Mouse (Mus musculus): ENCODE results near the gene Mrpl10.

Gene Mrpl10

GRCm38 (mm10) chr11:97041022-97041899, at the start of gene Mrpl10, which contains the start of gene Lrrc46:
Gene Mrpl10, plus strand, starts transcription at chr11:97041560.
Gene Lrrc46, minus strand, starts transcription at chr11:97041407.
- DNase-seq (ENCODE audit: low read depth, low spot score) = peak; percentile 96

GRCm38 (mm10) chr11:96992722-96993311, 48.5 kb upstream of the Mrpl10 start:
- DNase-seq (ENCODE audit: low read depth, low spot score) = peak; percentile 69

- no peak for DNase-seq (ENCODE audit: low read depth, low spot score)
Measured at GRCm38 (mm10) chr11:96995031-96995430, 46.3 kb upstream of the Mrpl10 start.

GRCm38 (mm10) chr11:96995836-96996772, 45.3 kb upstream of the Mrpl10 start:
- DNase-seq (ENCODE audit: low read depth, low spot score) = peak; percentile 40

GRCm38 (mm10) chr11:96996773-96997379, 44.5 kb upstream of the Mrpl10 start:
- no peak for DNase-seq (ENCODE audit: low read depth, low spot score)

GRCm38 (mm10) chr11:96997380-96997956, 43.9 kb upstream of the Mrpl10 start:
- DNase-seq (ENCODE audit: low read depth, low spot score) = peak; percentile 56

- no peak for DNase-seq (ENCODE audit: low read depth, low spot score)
Measured at GRCm38 (mm10) chr11:97003170-97003569, 38.2 kb upstream of the Mrpl10 start.

GRCm38 (mm10) chr11:97007093-97007794, 34.1 kb upstream of the Mrpl10 start:
- DNase-seq (ENCODE audit: low read depth, low spot score) = no peak

- DNase-seq (ENCODE audit: low read depth, low spot score) = no peak
Measured at GRCm38 (mm10) chr11:97009198-97009790, 32.1 kb upstream of the Mrpl10 start.

GRCm38 (mm10) chr11:97013121-97013670, 28.2 kb upstream of the Mrpl10 start, which contains the start of gene Sp6:
Gene Sp6, plus strand, starts transcription at chr11:97013394.
- DNase-seq (ENCODE audit: low read depth, low spot score) = no peak

- DNase-seq (ENCODE audit: low read depth, low spot score) = no peak
Measured at GRCm38 (mm10) chr11:97017696-97018582, 23.4 kb upstream of the Mrpl10 start.

- DNase-seq (ENCODE audit: low read depth, low spot score) = no peak
Measured at GRCm38 (mm10) chr11:97018583-97019344, 22.6 kb upstream of the Mrpl10 start.

- no peak for DNase-seq (ENCODE audit: low read depth, low spot score)
Measured at GRCm38 (mm10) chr11:97019345-97019708, 22.0 kb upstream of the Mrpl10 start.

GRCm38 (mm10) chr11:97021121-97021765, 20.1 kb upstream of the Mrpl10 start:
- no peak for DNase-seq (ENCODE audit: low read depth, low spot score)

- DNase-seq (ENCODE audit: low read depth, low spot score) = peak; percentile 92
Measured at GRCm38 (mm10) chr11:97021873-97022484, 19.4 kb upstream of the Mrpl10 start.

- no peak for DNase-seq (ENCODE audit: low read depth, low spot score)
Measured at GRCm38 (mm10) chr11:97024977-97025376, 16.4 kb upstream of the Mrpl10 start.
